Mouse (Mus musculus) lung, postnatal 14 days (tissue): ENCODE measurements around the gene Mdm2.

Source experiments
- DNase-seq: peaks from one replicate; pipeline ENCODE4 v3.0.0; 2021

Mdm2 gene

GRCm38 (mm10) chr10:117652930-117653778 lies 57.4 kb downstream of the Mdm2 start:
- no peak for DNase-seq

DNA sequence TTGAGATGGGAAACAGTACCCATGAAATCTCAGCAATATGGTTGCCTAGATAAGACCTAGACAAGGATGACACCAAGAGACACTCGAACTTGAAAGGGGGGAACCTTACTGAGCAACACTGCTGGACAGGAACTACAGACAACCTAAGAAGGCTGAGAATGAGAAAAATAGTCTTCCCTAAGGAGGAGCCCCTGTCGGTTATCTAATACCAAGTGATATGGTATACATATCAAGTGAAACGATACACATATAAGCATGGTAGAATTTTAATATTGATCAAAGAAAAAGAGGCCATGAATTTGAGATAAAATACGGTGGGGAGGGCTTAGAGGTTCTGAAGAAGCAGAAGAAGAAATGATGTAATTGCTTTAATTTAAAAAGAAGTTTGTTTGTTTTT lies 58.2 kb downstream of the Mdm2 start:
- DNase-seq: no peak

GRCm38 (mm10) chr10:117651587-117652377 lies 58.8 kb downstream of the Mdm2 start:
- no peak for DNase-seq

DNA sequence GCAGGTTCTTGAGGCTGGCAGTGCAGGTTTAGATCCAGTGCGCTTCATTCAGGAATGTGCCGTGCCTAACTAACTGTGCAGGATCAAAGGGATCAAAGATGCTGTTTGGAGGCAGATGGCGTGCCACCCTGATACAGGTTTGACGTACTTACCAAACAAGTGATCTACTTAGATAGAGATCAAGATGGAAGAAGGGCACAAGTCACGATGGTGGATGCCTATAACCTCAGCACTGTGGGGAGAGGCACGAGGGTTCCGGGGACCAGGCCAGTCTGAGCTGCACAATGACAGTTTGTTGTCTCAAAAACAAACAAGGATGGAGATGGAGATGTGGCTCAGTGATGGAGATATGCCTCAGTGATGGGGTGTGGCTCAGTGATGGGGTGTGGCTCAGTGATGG lies 59.8 kb downstream of the Mdm2 start:
- DNase-seq: no peak

DNA sequence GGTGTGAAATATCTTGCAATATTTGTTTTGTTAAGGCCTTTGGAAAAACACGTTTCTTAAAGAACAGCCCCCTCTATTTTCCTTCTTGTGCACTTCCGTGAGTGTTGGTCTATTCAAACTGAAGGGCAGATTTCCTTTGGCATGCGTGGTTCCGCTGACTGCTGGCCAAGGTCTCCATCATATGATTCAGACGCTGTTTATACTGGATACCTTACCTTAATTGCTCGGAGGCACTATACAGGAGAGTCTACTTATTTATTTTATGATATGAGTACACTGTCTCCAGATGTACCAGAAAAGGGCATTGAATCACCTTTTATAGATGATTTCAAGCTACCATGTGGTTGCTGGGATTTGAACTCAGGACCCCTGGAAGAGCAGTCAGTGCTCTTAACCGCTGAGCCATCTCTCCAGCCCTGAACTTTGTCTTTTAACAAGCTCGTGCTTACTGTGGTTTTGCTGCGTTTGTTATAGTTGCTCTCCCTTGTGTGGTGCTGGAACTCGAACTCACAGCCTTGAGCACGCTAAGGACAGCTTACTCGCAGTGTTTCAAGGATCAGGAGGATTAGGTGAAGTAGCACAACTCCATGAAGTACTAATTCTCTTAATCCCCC lies 60.4 kb downstream of the Mdm2 start:
- DNase-seq: no peak

DNA sequence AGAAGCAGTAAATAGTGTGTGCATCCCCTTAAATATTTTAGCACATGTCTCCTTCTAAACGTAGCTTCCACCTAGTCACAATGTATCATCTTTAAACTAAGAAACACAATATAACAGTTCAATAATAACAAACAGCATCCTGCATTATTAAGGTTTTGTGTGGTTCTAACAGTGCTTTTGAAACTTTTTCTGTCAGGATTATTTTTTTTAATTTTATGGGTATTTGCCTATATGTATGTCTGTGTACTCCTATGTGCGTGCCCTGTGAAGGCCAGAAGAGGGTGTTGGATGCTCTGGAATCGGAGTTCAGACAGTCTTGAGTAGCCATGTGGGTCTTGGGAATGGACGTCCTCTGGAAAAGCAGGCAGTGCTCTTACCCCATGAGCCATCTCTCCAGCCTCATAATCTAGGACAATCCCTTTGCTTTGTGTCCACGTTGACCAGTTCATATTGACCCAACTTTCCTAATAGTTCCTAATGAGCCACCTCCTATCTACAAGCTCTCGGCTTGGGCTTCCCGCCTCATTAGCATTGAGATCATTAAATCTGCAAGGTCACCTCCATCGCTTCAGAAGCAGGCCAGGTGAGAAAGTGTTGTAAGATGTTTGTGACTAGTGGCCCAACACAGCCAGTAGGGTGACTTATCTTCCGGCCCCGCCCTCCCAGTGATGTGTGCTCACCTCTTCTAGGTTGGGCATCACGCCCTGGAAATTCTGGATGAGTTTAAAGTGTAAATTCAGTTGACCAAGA lies 61.1 kb downstream of the Mdm2 start:
- peak; percentile 68 for DNase-seq

GRCm38 (mm10) chr10:117648643-117649042 lies 61.9 kb downstream of the Mdm2 start:
- no peak for DNase-seq

GRCm38 (mm10) chr10:117647964-117648472 lies 62.5 kb downstream of the Mdm2 start:
- DNase-seq: no peak

DNA sequence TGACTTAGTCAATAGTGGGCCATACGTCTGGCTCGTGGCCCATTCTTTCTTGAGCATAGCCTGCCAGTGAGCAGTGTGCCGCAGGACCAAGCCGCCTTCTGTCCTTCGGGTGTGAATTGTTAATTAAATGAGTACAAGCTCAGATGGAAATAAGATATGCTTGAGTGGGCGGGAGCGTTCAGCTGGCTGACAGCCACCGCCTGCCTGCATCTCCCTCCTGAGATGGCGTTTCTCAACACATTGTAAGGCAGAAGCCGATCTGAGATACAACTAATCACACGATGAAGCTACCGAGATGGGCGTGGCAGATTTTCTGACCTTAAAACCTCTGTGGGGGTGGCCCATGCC lies 63.4 kb downstream of the Mdm2 start:
- no peak for DNase-seq

- no peak for DNase-seq
Observed at GRCm38 (mm10) chr10:117646482-117647157, 63.9 kb downstream of the Mdm2 start.

DNA sequence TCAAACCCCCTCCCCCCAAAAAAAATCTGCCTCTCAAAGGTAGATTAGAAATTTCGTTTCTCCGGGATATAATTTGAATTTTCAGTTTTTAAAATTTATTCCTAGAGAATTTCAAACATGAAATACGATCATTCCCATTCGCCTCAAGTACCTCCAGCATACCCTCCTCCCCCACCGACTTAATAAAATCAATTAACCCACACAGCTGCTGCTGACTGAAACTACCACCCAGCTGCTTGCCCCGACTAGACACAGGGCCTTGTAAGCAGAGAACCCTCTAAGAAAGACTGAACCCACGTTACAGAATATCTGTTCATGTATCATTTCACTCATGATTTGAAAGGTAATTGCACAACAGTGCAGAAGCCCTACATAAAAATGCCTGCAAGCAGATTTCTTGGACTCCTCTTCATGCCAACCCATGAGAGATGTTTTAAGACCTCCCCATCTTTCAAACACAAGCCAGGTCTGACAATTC lies 65.0 kb downstream of the Mdm2 start:
- DNase-seq: no peak

DNA sequence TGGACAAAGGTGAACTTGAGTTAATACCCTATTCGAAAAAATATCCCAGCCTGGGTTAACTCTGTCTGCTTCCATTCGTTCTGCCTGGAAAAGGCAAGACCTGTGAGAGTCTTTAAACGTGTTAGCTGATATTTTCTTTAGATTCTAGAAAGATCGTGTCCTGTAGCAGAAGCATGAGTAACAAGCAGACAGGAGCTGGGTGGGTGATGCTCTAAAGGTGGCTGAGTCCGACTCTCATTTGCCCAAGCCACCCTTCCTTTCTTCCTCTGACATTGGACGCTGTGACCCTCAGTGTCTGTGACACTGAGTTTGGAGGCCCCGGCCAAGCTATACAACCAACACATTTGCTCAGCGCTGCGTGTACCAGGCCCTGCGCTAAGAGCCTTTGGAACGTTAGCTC lies 65.7 kb downstream of the Mdm2 start:
- DNase-seq: no peak

GRCm38 (mm10) chr10:117644429-117644748 lies 66.2 kb downstream of the Mdm2 start:
- no peak for DNase-seq

- no peak for DNase-seq
Observed at GRCm38 (mm10) chr10:117643711-117644428, 66.7 kb downstream of the Mdm2 start.

- DNase-seq: no peak
Observed at GRCm38 (mm10) chr10:117643302-117643701, 67.3 kb downstream of the Mdm2 start.

DNA sequence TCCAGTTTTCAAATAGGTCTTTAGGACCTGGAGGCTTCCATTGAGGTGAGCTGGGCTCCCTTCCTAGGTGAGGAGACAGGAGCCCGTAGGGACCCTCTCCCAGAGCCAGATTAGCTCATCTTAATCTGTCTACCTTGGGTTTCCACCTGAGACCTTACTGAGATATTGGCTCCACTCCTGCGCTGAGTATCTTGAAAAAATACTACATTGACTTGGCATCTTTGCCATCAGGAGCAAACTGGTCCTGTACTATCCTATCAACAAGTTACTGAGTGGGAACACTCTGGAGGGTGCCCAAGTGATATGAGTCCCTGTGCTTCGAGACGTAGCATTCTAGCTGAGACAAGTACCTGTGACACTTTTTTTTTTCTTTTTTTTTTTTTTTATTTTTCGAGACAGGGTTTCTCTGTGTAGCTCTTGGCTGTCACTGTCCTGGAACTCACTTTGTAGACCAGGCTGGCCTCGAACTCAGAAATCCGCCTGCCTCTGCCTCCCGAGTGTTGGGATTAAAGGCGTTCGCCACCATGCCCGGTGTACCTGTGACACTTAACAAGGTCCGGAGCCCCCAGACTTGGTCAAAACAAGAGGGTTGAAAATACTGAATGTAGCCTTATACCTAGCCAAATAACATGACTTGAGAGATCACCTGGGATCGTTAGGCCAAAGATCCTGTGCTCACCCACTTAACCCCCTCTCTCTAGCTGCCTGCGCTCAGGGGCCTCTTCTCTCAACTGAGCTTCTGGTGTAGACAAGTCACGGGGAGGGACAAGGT lies 67.9 kb downstream of the Mdm2 start:
- no peak for DNase-seq

- no peak for DNase-seq
Observed at GRCm38 (mm10) chr10:117642201-117642450, 68.4 kb downstream of the Mdm2 start.

- no peak for DNase-seq
Observed at GRCm38 (mm10) chr10:117641400-117642200, 69.0 kb downstream of the Mdm2 start.

DNA sequence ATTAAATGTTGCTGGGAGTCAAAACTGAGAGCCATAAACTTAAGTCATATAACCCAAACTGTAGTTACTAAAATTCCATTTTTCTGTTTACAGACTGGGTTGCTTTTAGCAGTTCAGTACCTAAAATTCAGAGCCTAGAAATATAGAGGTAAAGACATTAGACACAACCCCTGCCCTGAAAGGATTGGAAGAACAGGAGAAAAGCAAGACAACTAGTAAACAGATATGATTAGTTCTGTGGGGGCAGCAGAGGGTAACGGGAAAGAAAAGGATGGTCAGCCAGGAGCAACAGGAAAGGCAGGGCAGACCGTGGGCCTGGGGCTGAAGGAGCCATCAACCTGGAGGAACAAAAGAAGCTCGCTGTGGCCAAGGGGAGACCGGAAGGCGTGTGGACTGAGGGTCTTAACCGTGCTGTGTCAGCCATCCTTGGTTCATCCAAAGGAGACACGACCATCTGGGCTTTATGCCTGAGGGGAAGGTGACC lies 69.9 kb downstream of the Mdm2 start:
- no peak for DNase-seq
